Mouse (Mus musculus) C2C12 (cell line): Measurements from ENCODE around the gene Tnfrsf19.

Source experiments
- CTCF ChIP-seq: IDR thresholded peaks from one replicate; pipeline ENCODE4 v1.5.1; 2011; ENCODE audit not compliant: control insufficient read depth, insufficient read depth, insufficient read length
- FOSL1 ChIP-seq: IDR thresholded peaks from one replicate; pipeline ENCODE4 v1.8.0; 2011; ENCODE audit warnings: mild to moderate bottlenecking, low read length; ENCODE audit not compliant: poor library complexity, insufficient read depth, severe bottlenecking

DNA sequence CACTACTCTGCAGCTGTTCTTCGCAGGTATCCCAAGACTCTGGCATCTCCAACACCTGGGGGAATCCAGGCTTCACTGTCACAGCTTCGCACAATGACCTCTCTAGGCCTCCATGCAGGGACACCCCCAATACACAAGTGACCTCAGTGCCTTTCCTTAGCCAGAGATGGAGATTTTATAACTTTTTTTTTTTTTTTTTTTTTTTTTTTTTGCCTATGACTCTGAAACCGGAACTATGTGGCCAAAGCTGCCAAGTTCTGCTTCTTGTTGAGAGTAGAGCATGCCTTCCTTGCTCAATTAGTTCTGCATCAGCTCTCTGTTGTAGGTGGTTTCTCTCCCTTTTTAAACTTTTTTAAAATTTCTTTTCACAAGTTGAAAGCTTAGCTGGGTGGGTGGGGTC lies 5.9 kb upstream of the Tnfrsf19 start:
- no peak for TF ChIP-seq CTCF
- no peak for TF ChIP-seq FOSL1
